Mouse (Mus musculus) kidney, postnatal 0 days (tissue): ENCODE results near the gene Ctsd. TPM values are rescaled to one million over a fixed set of nuclear protein-coding genes. Genes with fewer than 3 reads are reported as not detected.

ENCODE experiments used
- ATAC-seq: fragments of 200-750 bp; cut with Nextera tagmentation; replicated peaks from 2 replicates; pipeline ENCODE4 v1.8.0; 2017; ENCODE audit warnings: low read depth, moderate number of reproducible peaks, moderate TSS enrichment, moderate library complexity; ENCODE audit not compliant: low FRiP score
- DNase-seq: peaks from one replicate; pipeline ENCODE4 v3.0.0-alpha.2; 2016; ENCODE audit warnings: low spot score
- H3K27ac ChIP-seq: fragments of 300-500 bp; sonication (generic); 2 replicates; pipeline ENCODE4 v1.5.1; 2014; ENCODE audit warnings: mild to moderate bottlenecking
- H3K27me3 ChIP-seq: fragments of 300-500 bp; sonication (generic); 2 replicates; pipeline ENCODE4 v1.6.1; 2014; ENCODE audit warnings: low read length, mixed read lengths; ENCODE audit not compliant: insufficient read depth
- H3K36me3 ChIP-seq: fragments of 300-500 bp; sonication (generic); 2 replicates; pipeline ENCODE4 v1.6.1; 2014; ENCODE audit warnings: low read length, mixed read lengths; ENCODE audit not compliant: insufficient read depth
- H3K4me1 ChIP-seq: fragments of 300-500 bp; sonication (generic); replicated peaks from 2 replicates; pipeline ENCODE4 v1.6.1; 2014; ENCODE audit warnings: antibody characterized with exemption, low read length, mixed read lengths; ENCODE audit not compliant: insufficient read depth
- H3K4me2 ChIP-seq: fragments of 300-500 bp; sonication (generic); 2 replicates; pipeline ENCODE4 v1.6.1; 2014; ENCODE audit warnings: mild to moderate bottlenecking, low read length, moderate library complexity, mixed read lengths
- H3K4me3 ChIP-seq: fragments of 300-500 bp; sonication (generic); replicated peaks from 2 replicates; pipeline ENCODE4 v1.5.1; 2014; ENCODE audit warnings: low read depth, low read length
- H3K9ac ChIP-seq: fragments of 300-500 bp; sonication (generic); 2 replicates; pipeline ENCODE4 v1.6.1; 2014; ENCODE audit warnings: low read depth, low read length
- H3K9me3 ChIP-seq: fragments of 300-500 bp; sonication (generic); replicated peaks from 2 replicates; pipeline ENCODE4 v1.6.1; 2016; ENCODE audit warnings: low read length, inconsistent platforms, mixed read lengths
- CTCF ChIP-seq: IDR thresholded peaks from 2 replicates; pipeline ENCODE4 v1.5.1; 2016; ENCODE audit warnings: antibody characterized with exemption, low read depth, mild to moderate bottlenecking, moderate library complexity
- WGBS: fragments of 180-500 bp; shearing (Covaris S2); extraction: QIAGEN DNeasy Blood & Tissue Kit; methylation state at CpG from one replicate; pipeline ENCODE4 v1.1.7; 2014; 5-methylcytosine and 5-hydroxymethylcytosine counted together
- polyA plus RNA-seq: library from polyadenylated mRNA; unstranded; fragments of >200 nt; fragmentation: Nextera tagmentation; extraction: Ambion mirVana; gene quantifications from 2 replicates; pipeline ENCODE4 v1.2.1, GENCODE M21; 2015

The Ctsd gene
- polyA plus RNA-seq, 1 experiment from 2014 or later: 575 TPM

DNA sequence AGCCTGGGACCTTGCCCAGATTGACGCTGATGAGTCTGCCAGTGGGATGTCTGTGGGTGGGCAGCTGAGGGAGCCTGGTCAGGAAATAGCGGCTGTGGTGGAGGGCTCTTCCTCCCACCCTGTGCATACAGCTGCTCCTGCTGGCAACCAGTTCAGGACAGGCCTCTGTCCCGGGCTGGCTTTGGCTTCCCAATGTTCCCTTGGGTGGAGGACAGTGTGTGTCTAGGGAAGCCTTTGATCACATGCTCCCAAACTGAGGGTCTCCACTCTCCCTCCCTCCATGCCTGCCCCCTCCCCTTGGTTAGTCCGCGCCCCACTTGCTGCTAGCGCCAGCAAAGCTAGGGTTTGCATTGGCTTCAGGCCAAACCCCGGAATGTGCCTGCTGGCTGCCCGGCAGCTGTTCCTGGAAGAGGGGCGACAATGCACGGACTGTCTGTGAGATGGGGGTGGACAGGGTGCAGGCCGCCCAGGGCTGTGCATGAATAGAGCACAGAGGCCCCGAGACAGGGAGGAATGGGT lies 42.4 kb upstream of the Ctsd start:
- Histone ChIP-seq H3K9me3 (no peaks in the 10 kb centered on the region), H3K4me3 (no peak overlapping the region), H3K9ac (no peak overlapping the region), H3K27ac (peak overlapping the region; percentile 16; the same call in 1 of the 2 replicates), H3K4me2 (no peak overlapping the region), H3K4me1 (0 out of 2 replicates have a peak, but pooled peaks cover 5% of the 10 kb centered on the region), H3K36me3 (no peaks in the 10 kb centered on the region), H3K27me3 (no peaks in the 10 kb centered on the region)
- ATAC-seq (peak; percentile 31; the same call in 1 of the 2 replicates), DNase-seq (no peak)
- TF ChIP-seq CTCF: no peak
- WGBS: 32% methylated on average over 11 of the region's 12 CpGs

DNA sequence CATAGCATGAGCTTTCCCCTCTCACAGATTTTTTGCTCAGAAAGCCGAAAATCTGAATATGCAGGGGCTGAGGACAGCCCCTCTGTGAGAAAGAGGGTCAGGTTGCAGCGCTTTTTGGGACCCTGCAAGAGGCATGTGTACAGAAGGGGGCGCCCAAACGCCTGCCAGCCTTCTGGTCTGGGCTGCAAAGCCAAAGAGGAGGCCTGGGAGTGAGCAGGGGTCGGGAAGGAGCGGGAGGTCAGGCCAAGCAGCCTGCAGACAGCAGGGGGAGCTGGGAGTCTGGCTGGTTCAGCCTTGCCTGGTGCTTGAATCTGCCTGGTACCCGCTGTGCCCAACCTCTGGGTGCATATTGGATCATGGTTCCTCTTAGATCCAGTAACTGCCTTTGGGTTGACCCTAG lies 40.4 kb upstream of the Ctsd start:
- DNase-seq: peak; percentile 82
- H3K4me1 ChIP-seq: 0 out of 2 replicates have a peak, but pooled peaks cover 5% of the 10 kb centered on the region
- ATAC-seq: peak; percentile 33; the same call in 1 of the 2 replicates
- 11% methylated on average over 7 of the region's 7 CpGs for WGBS
- peak; percentile 71 for TF ChIP-seq CTCF
- no peaks in the 10 kb centered on the region for H3K36me3 ChIP-seq
- H3K4me3 ChIP-seq: no peak overlapping the region
- no peaks in the 10 kb centered on the region for H3K27me3 ChIP-seq
- no peak overlapping the region for H3K9ac ChIP-seq
- H3K4me2 ChIP-seq: no peak overlapping the region
- no peak overlapping the region for H3K27ac ChIP-seq
- no peaks in the 10 kb centered on the region for H3K9me3 ChIP-seq

DNA sequence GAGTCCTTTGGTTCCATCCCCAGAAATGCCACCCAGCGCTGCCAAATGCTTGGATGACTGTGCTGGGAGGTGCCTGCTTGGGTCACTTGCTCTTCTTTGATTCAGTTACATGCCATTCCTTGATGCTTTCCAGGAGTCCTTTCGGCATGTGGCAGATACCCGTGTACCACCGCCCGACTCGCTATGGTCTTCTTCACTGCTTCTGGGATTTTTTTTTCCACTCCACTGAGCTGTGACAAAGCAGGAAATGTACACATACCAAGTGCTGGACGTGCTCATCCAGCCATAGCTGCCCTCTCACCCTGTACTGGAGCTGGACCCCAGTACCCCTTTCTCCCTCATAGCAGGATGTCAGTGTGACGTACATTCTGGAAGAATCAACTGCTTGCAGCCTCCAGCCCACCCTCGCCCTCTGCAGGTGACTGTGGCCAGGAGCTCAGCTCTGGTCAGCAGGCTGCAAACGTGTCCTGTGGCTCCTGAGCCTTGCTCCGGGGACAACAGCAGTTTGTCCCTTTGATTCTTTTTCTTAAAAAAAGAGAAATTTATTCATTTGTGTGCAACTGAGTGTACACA lies 37.9 kb upstream of the Ctsd start:
- TF ChIP-seq CTCF: peak; percentile 74
- ATAC-seq (peak; percentile 34; the same call in 1 of the 2 replicates), DNase-seq (peak; percentile 73)
- WGBS: 37% methylated on average over 11 of the region's 11 CpGs
- no peaks in the 10 kb centered on the region for H3K27me3 ChIP-seq
- no peaks in the 10 kb centered on the region for H3K36me3 ChIP-seq
- H3K4me2 ChIP-seq: no peak overlapping the region
- H3K9me3 ChIP-seq: no peaks in the 10 kb centered on the region
- no peak overlapping the region for H3K4me3 ChIP-seq
- H3K9ac ChIP-seq: no peak overlapping the region
- H3K4me1 ChIP-seq: 0 out of 2 replicates have a peak, but pooled peaks cover 5% of the 10 kb centered on the region
- H3K27ac ChIP-seq: no peak overlapping the region

DNA sequence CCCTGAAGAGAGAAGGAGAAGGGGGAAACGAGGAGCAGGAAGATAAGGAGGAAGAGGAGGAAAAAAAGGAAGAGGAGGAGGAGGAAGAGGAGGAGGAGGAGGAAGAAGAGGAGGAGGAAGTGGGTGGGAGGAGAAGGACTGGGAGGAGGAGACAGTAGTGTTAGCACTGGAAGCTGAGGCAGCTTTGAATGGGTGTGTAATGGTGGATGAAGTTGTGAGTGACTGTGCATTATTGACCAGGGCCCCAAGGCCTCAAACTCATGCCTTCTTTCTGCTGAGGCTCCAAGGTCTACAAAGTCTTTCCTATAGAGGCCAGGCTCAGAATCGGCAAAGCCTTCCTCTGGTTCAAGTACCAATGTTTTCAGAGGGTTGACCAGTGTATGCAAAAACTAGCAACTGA lies 34.0 kb upstream of the Ctsd start:
- no peaks in the 10 kb centered on the region for H3K27me3 ChIP-seq
- no peaks in the 10 kb centered on the region for H3K36me3 ChIP-seq
- no peak overlapping the region for H3K4me2 ChIP-seq
- DNase-seq: no peak
- TF ChIP-seq CTCF: no peak
- no peak for ATAC-seq
- H3K9ac ChIP-seq: no peak overlapping the region
- H3K4me3 ChIP-seq: no peak overlapping the region
- WGBS: 81% methylated on average over 2 of the region's 2 CpGs
- H3K9me3 ChIP-seq: no peaks in the 10 kb centered on the region
- H3K4me1 ChIP-seq: no peaks in the 10 kb centered on the region
- H3K27ac ChIP-seq: no peak overlapping the region

DNA sequence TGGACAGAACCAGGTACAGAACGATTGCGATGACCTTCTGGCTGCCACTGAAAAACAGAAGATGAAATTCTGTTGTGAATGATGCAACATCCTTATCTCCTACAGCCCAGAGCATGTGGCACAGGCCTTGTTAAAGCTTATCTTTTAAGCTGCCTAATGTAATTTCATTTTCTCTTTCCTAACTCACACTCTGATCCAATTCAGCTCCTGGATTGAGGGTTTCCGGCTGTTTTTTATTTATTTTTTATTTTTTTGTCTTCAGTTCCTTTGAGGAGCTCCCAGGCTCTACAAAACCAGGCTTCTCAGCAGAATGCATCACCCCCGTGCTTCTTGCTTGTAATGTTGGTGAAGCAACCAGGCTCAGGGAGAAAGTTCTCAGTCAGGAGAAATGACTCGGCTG lies 32.0 kb upstream of the Ctsd start:
- no peak for ATAC-seq
- H3K36me3 ChIP-seq: no peaks in the 10 kb centered on the region
- H3K27me3 ChIP-seq: no peaks in the 10 kb centered on the region
- no peak overlapping the region for H3K4me3 ChIP-seq
- H3K9ac ChIP-seq: no peak overlapping the region
- no peak for TF ChIP-seq CTCF
- no peak overlapping the region for H3K4me2 ChIP-seq
- H3K4me1 ChIP-seq: no peaks in the 10 kb centered on the region
- 78% methylated on average over 5 of the region's 5 CpGs for WGBS
- H3K9me3 ChIP-seq: no peaks in the 10 kb centered on the region
- H3K27ac ChIP-seq: no peak overlapping the region
- no peak for DNase-seq

DNA sequence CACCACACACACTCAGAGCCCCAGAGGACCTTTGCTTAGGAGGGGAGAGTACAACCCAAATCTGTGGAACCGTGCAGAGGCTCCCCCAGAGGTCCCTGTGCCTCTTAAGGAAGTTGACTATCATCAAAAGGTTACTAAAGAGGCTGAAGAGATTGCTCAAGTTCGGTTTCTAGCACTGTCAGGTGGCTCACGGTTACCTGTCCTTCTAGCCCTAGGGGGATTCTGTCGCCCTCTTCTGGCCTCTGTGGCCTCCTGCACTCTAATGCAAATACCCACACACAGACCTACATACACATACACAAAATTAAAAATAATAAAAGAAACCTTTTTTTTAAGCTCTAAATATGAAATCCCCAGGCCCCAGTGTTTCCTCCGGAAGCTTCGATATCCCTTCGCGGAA lies 30.8 kb upstream of the Ctsd start:
- Histone ChIP-seq H3K36me3 (no peaks in the 10 kb centered on the region), H3K9ac (no peak overlapping the region), H3K4me1 (no peaks in the 10 kb centered on the region), H3K27me3 (no peaks in the 10 kb centered on the region), H3K9me3 (no peaks in the 10 kb centered on the region), H3K27ac (no peak overlapping the region), H3K4me3 (no peak overlapping the region), H3K4me2 (no peak overlapping the region)
- DNase-seq (no peak), ATAC-seq (no peak)
- no peak for TF ChIP-seq CTCF
- WGBS: 95% methylated on average over 8 of the region's 8 CpGs

DNA sequence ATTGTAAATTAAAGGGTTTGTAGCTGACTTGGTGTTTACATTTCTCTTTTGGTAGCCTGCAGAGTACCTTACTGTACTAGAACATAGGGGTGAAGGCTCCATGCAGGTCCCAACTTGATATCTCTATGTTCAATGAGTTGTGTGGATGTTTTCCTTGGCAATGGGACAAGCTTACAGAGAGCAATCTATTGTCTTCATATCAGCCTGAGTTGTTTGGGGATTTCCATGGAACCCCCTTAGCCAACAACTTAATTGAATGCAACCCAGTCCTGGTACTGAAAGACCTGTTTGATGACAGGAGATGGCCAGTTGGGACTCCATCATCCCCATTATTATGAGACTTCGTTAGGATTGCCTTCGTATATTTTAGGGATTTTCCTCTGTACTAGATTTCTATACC lies 30.2 kb upstream of the Ctsd start:
- no peak overlapping the region for H3K4me2 ChIP-seq
- no peaks in the 10 kb centered on the region for H3K36me3 ChIP-seq
- TF ChIP-seq CTCF: no peak
- H3K9me3 ChIP-seq: no peaks in the 10 kb centered on the region
- DNase-seq: no peak
- no peak overlapping the region for H3K9ac ChIP-seq
- no peak overlapping the region for H3K4me3 ChIP-seq
- H3K27ac ChIP-seq: no peak overlapping the region
- no peak for ATAC-seq
- 92% methylated on average over 2 of the region's 2 CpGs for WGBS
- no peaks in the 10 kb centered on the region for H3K4me1 ChIP-seq
- H3K27me3 ChIP-seq: no peaks in the 10 kb centered on the region
